In the genomic region with DNA sequence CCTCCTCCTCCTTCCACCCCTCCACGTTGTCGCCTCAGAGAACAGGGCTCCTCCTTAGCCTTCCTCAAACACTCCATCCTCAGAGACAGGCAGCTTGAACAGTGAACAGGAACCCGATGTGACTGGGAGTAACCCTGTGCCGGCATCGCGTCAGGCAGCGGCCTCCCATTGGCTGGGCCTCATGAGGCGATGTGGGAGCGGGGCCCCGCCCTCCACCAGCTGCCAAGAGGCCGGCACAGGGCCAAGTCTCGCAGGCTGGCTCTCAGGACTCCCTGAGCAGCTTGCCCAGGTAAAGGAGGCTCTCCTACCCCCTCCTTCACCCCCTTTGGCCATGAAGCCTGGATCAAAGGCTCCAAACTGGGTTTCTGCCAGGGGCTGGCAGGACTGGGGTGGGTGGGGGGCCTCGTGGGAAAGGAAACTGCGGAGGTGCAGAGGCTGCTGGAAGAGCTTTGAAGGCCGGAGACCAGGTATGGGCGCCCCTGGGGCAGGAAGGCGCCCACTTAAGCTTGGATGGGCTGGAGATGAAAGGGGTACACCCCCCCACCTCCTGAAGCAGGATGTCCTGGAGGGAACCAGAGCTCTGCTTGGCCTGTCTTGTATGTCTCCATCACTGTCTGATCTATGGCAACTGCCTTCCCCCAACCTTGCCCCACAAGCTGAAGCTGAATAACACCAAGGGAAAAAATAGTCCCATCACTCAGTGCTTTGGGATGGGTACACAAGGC, we compare ENCODE assay signal across 8 mouse cellular contexts. TPM values are rescaled to one million over a fixed set of nuclear protein-coding genes. Genes with fewer than 3 reads are reported as not detected.
DNase-seq lines count a peak whose midpoint lies in the region; ATAC-seq and TF ChIP-seq lines count a peak whose summit lies in the region.

No protein-coding gene starts in this region.

- H3K36me3 ChIP-seq in embryonic facial prominence, embryonic 15.5 days = 0 out of 2 replicates have a peak, but pooled peaks cover 5% of the 10 kb centered on the region
- no peaks in the 10 kb centered on the region for H3K36me3 ChIP-seq in heart, embryonic 10.5 days
- H3K36me3 ChIP-seq in kidney, embryonic 15.5 days = peaks cover 9% of the 10 kb centered on the region; the same call in 1 of the 2 replicates
- peaks cover 12% of the 10 kb centered on the region for H3K36me3 ChIP-seq in limb, embryonic 15.5 days
- 0 out of 2 replicates have a peak, but pooled peaks cover under 1% of the 10 kb centered on the region for H3K36me3 ChIP-seq in midbrain, postnatal 0 days (ENCODE audit: insufficient read depth, low read length)

- WGBS in bone marrow, adult 2 months = 13% methylated on average over 17 of the region's 17 CpGs
- 4% methylated on average over 17 of the region's 17 CpGs for WGBS in embryonic facial prominence, embryonic 15.5 days
- WGBS in heart, embryonic 10.5 days = 9% methylated on average over 17 of the region's 17 CpGs
- 11% methylated on average over 17 of the region's 17 CpGs for WGBS in kidney, embryonic 15.5 days
- 5% methylated on average over 17 of the region's 17 CpGs for WGBS in limb, embryonic 15.5 days
- WGBS in midbrain, postnatal 0 days = 5% methylated on average over 17 of the region's 17 CpGs

- peaks cover 9% of the 10 kb centered on the region for H3K4me1 ChIP-seq in bone marrow, adult 2 months (ENCODE audit: control insufficient read depth, insufficient read depth, low read length)
- H3K4me1 ChIP-seq in embryonic facial prominence, embryonic 15.5 days = peaks cover 31% of the 10 kb centered on the region
- peaks cover 18% of the 10 kb centered on the region for H3K4me1 ChIP-seq in heart, embryonic 10.5 days
- H3K4me1 ChIP-seq in kidney, embryonic 15.5 days = peaks cover 44% of the 10 kb centered on the region
- H3K4me1 ChIP-seq in limb, embryonic 15.5 days = peaks cover 41% of the 10 kb centered on the region
- peaks cover 12% of the 10 kb centered on the region; the same call in 1 of the 2 replicates for H3K4me1 ChIP-seq in midbrain, postnatal 0 days (ENCODE audit: insufficient read depth, low read length)

- 0 out of 2 replicates have a peak, but pooled peaks have one; percentile 28 for TF ChIP-seq POLR2A in bone marrow, adult 2 months (IDR thresholded peaks at IDR 0.05; ENCODE audit: borderline replicate concordance, control insufficient read depth, low read depth, low read length)

- H3K4me3 ChIP-seq in bone marrow, adult 2 months (replicated peaks; ENCODE audit: control insufficient read depth, low read depth, low read length) = peak overlapping the region; percentile 44
- peak overlapping the region; percentile 25 for H3K4me3 ChIP-seq in embryonic facial prominence, embryonic 15.5 days (replicated peaks)
- peak overlapping the region; percentile 49 for H3K4me3 ChIP-seq in heart, embryonic 10.5 days
- H3K4me3 ChIP-seq in kidney, embryonic 15.5 days (replicated peaks) = peak overlapping the region; percentile 27
- H3K4me3 ChIP-seq in limb, embryonic 15.5 days = peak overlapping the region; percentile 25
- H3K4me3 ChIP-seq in midbrain, postnatal 0 days (ENCODE audit: low read depth, low read length) = peak overlapping the region; percentile 29

- peak overlapping the region; percentile 66 for H3K27ac ChIP-seq in bone marrow, adult 2 months (ENCODE audit: control insufficient read depth, insufficient read depth, low read depth, low read length, poor library complexity)
- H3K27ac ChIP-seq in embryonic facial prominence, embryonic 15.5 days (replicated peaks) = peak overlapping the region; percentile 56
- peak overlapping the region; percentile 86 for H3K27ac ChIP-seq in heart, embryonic 10.5 days
- H3K27ac ChIP-seq in kidney, embryonic 15.5 days = peak overlapping the region; percentile 82
- H3K27ac ChIP-seq in limb, embryonic 15.5 days = peak overlapping the region; percentile 77
- H3K27ac ChIP-seq in midbrain, postnatal 0 days (ENCODE audit: low read depth, low read length) = peak overlapping the region; percentile 32; the same call in 1 of the 2 replicates

- DNase-seq in 416B (ENCODE audit: low read depth) = peak; percentile 90
- peak; percentile 93 for DNase-seq in heart, embryonic 10.5 days (ENCODE audit: low spot score)
- peak; percentile 90 for DNase-seq in midbrain, postnatal 0 days (ENCODE audit: low spot score)
- peak; percentile 45 to 84 for DNase-seq in spleen, postnatal 10 days (ENCODE audit: low spot score in 2 of 2)

- no peaks in the 10 kb centered on the region for H3K9me3 ChIP-seq in embryonic facial prominence, embryonic 15.5 days (replicated peaks)
- H3K9me3 ChIP-seq in heart, embryonic 10.5 days = no peaks in the 10 kb centered on the region
- H3K9me3 ChIP-seq in kidney, embryonic 15.5 days (replicated peaks) = no peaks in the 10 kb centered on the region
- H3K9me3 ChIP-seq in limb, embryonic 15.5 days = no peaks in the 10 kb centered on the region
- no peaks in the 10 kb centered on the region for H3K9me3 ChIP-seq in midbrain, postnatal 0 days (ENCODE audit: low read length)

- no peaks in the 10 kb centered on the region for H3K27me3 ChIP-seq in embryonic facial prominence, embryonic 15.5 days
- H3K27me3 ChIP-seq in heart, embryonic 10.5 days (ENCODE audit: insufficient read depth, poor library complexity, severe bottlenecking) = peaks cover 55% of the 10 kb centered on the region
- H3K27me3 ChIP-seq in kidney, embryonic 15.5 days = peaks cover 19% of the 10 kb centered on the region
- H3K27me3 ChIP-seq in limb, embryonic 15.5 days = no peaks in the 10 kb centered on the region
- no peaks in the 10 kb centered on the region for H3K27me3 ChIP-seq in midbrain, postnatal 0 days (ENCODE audit: insufficient read depth, low read length)

- no peak for TF ChIP-seq CTCF in bone marrow, adult 2 months (IDR thresholded peaks at IDR 0.05; ENCODE audit: control insufficient read depth, insufficient read depth, low read length)
- TF ChIP-seq CTCF in midbrain, postnatal 0 days (IDR thresholded peaks at IDR 0.05) = no peak

- no peak overlapping the region for H3K9ac ChIP-seq in embryonic facial prominence, embryonic 15.5 days
- H3K9ac ChIP-seq in kidney, embryonic 15.5 days = peak overlapping the region; percentile 23; the same call in 1 of the 2 replicates
- no peak overlapping the region for H3K9ac ChIP-seq in limb, embryonic 15.5 days
- peak overlapping the region; percentile 56 for H3K9ac ChIP-seq in midbrain, postnatal 0 days (replicated peaks; ENCODE audit: low read length, poor library complexity, severe bottlenecking)

- ATAC-seq in embryonic facial prominence, embryonic 15.5 days (ENCODE audit: insufficient number of reproducible peaks, low FRiP score, low TSS enrichment, low read depth) = peak; percentile 89
- peak; percentile 93 for ATAC-seq in kidney, embryonic 15.5 days (replicated peaks; ENCODE audit: low FRiP score)
- ATAC-seq in limb, embryonic 15.5 days (ENCODE audit: insufficient number of reproducible peaks, low FRiP score, low TSS enrichment, low read depth) = peak; percentile 87
- ATAC-seq in midbrain, postnatal 0 days (ENCODE audit: low FRiP score) = peak; percentile 90

- H3K4me2 ChIP-seq in embryonic facial prominence, embryonic 15.5 days (replicated peaks) = peak overlapping the region; percentile 50
- H3K4me2 ChIP-seq in kidney, embryonic 15.5 days = peak overlapping the region; percentile 56
- H3K4me2 ChIP-seq in limb, embryonic 15.5 days = peak overlapping the region; percentile 45
- peak overlapping the region; percentile 51 for H3K4me2 ChIP-seq in midbrain, postnatal 0 days (ENCODE audit: low read depth, low read length, poor library complexity, severe bottlenecking)

RNA-seq across cellular contexts. Expression of gene Mfsd2a, which starts 5.4 kb away (rescaled TPM):
- polyA plus RNA-seq in bone marrow, adult 2 months (2011; ENCODE audit: insufficient read depth, insufficient read length, low replicate concordance, missing spikeins) = not detected in 2 replicates
- 10.5 and 11.4 TPM in 2 replicates for polyA plus RNA-seq in embryonic facial prominence, embryonic 15.5 days (2015; fragmentation: Nextera tagmentation; extraction: Ambion mirVana)
- polyA plus RNA-seq in heart, embryonic 10.5 days (2016; fragmentation: Nextera tagmentation; extraction: Ambion mirVana) = 1.6 and 2.0 TPM in 2 replicates
- 3.3 and 4.0 TPM in 2 replicates for polyA plus RNA-seq in kidney, embryonic 15.5 days (2015; fragmentation: Nextera tagmentation; extraction: Ambion mirVana)
- polyA plus RNA-seq in limb, embryonic 15.5 days (2015; fragmentation: Nextera tagmentation; extraction: Ambion mirVana) = 16.0 and 18.3 TPM in 2 replicates
- 47.3 and 57.7 TPM in 2 replicates for total RNA-seq in midbrain, postnatal 0 days (2014; rRNA removed)
- polyA plus RNA-seq in midbrain, postnatal 0 days (2015; fragmentation: Nextera tagmentation; extraction: Ambion mirVana) = 30.3 and 34.6 TPM in 2 replicates

RNA-seq across cellular contexts. Expression of gene Mycl, which starts 39.9 kb away (rescaled TPM):
- polyA plus RNA-seq in bone marrow, adult 2 months (2011; ENCODE audit: insufficient read depth, insufficient read length, low replicate concordance, missing spikeins) = 0.40 and 0.60 TPM in 2 replicates
- polyA plus RNA-seq in embryonic facial prominence, embryonic 15.5 days (2015; fragmentation: Nextera tagmentation; extraction: Ambion mirVana) = 38.9 and 49.5 TPM in 2 replicates
- polyA plus RNA-seq in heart, embryonic 10.5 days (2016; fragmentation: Nextera tagmentation; extraction: Ambion mirVana) = 2.5 and 8.6 TPM in 2 replicates
- polyA plus RNA-seq in kidney, embryonic 15.5 days (2015; fragmentation: Nextera tagmentation; extraction: Ambion mirVana) = 7.8 and 8.1 TPM in 2 replicates
- polyA plus RNA-seq in limb, embryonic 15.5 days (2015; fragmentation: Nextera tagmentation; extraction: Ambion mirVana) = 25.2 and 29.5 TPM in 2 replicates
- total RNA-seq in midbrain, postnatal 0 days (2014; rRNA removed) = 75.7 and 77.3 TPM in 2 replicates
- 37.6 and 42.2 TPM in 2 replicates for polyA plus RNA-seq in midbrain, postnatal 0 days (2015; fragmentation: Nextera tagmentation; extraction: Ambion mirVana)

Comparison
In these comparisons a context has a peak if more than half of its experiments do, and no peak if none do; other contexts are left out.
1. Peak in every context shown above with its lines: DNase-seq, ATAC-seq, H3K4me3 ChIP-seq and H3K27ac ChIP-seq.
2. H3K27ac ChIP-seq: peak in every context shown above with its lines; median percentile 86 in heart, embryonic 10.5 days; 82 in kidney, embryonic 15.5 days; 77 in limb, embryonic 15.5 days; 66 in bone marrow, adult 2 months; 56 in embryonic facial prominence, embryonic 15.5 days; 32 in midbrain, postnatal 0 days.
3. H3K9ac ChIP-seq: peak in kidney, embryonic 15.5 days (single experiment) and midbrain, postnatal 0 days (single experiment); none in embryonic facial prominence, embryonic 15.5 days (single experiment) and limb, embryonic 15.5 days (single experiment).